20 mouse cellular contexts compared by ENCODE assay signal in the genomic region with DNA sequence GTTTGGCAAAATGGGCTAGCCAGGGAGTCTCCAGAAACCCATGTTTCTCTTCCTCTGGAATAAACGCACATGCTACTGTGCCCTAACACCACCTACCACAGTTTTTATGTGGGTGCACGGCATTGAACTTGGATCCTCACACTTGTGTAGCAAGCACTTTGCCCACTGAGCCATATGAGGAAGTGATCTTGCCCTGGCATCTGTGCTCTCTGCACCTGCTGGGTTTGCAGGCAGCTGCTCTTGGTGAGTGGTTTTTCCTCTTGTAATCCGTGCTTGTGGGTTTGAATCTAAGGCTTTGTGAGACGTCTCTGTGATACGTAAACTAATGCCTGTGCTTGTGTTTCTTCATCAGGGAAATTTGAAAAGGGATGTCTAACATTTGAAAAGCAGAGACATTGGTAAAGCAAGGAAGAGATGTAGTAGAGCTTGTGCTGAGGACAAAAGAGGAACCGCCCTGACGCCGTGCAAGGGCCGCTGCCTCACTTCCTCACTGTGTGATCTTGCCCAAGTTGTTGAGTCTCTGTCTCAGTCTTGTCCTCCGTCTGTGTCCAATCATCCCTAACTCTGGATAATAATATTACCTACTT. TPM values are rescaled to one million over a fixed set of nuclear protein-coding genes. Genes with fewer than 3 reads are reported as not detected.
DNase-seq lines count a peak whose midpoint lies in the region; ATAC-seq and TF ChIP-seq lines count a peak whose summit lies in the region.
"Had no signal": no experiment of that assay in that cellular context is flagged by ENCODE, and none has a peak within 500 bp of the region (broad histone marks: within the 10 kb centered on the region; RNA-seq: fewer than 3 reads in every experiment).

No protein-coding gene starts in this region.

- TF ChIP-seq POLR2A in myocyte (IDR thresholded peaks at IDR 0.05; ENCODE audit: insufficient read length, low read depth): no peak

- ATAC-seq in granulocyte monocyte progenitor cell, adult 5-6 weeks (replicated peaks; ENCODE audit: poor library complexity, severe bottlenecking): peak; percentile 94
- ATAC-seq in megakaryocyte-erythroid progenitor cell, adult 5-6 weeks (replicated peaks; ENCODE audit: low FRiP score, low TSS enrichment, poor library complexity, severe bottlenecking): no peak
- ATAC-seq: forebrain, embryonic 15.5 days; midbrain, embryonic 15.5 days had no signal

- no peaks in the 10 kb centered on the region for H3K79me2 ChIP-seq in myocyte (ENCODE audit: control insufficient read depth, insufficient read depth)

- DNase-seq in lung, adult 18-20 months: peak; percentile 11 to 14
- no peak for DNase-seq in lung, postnatal 10 days
- DNase-seq in thymus, postnatal 4 days: peak; percentile 50
- DNase-seq in cerebellum, adult 9-10 months: no peak
- no peak for DNase-seq in adrenal gland, adult 8-10 months
- DNase-seq: kidney, adult 8-10 months; layer of hippocampus, adult 9-11 months; left cerebral cortex, postnatal 4 days; right cerebral cortex, postnatal 25 days had no signal

- H3K4me3 ChIP-seq in myocyte: no peak overlapping the region
- H3K4me3 ChIP-seq: forebrain, embryonic 15.5 days; heart, embryonic 15.5 days; hindbrain, embryonic 15.5 days; midbrain, embryonic 15.5 days had no signal

- no peaks in the 10 kb centered on the region for H3K36me3 ChIP-seq in myocyte (ENCODE audit: control insufficient read depth, insufficient read depth)
- H3K36me3 ChIP-seq: forebrain, embryonic 15.5 days; heart, embryonic 15.5 days; hindbrain, embryonic 15.5 days; midbrain, embryonic 15.5 days had no signal

- no peaks in the 10 kb centered on the region for H3K27me3 ChIP-seq in myocyte (ENCODE audit: control insufficient read depth, insufficient read depth, insufficient read length)
- H3K27me3 ChIP-seq: forebrain, embryonic 15.5 days; hindbrain, embryonic 15.5 days; midbrain, embryonic 15.5 days had no signal

- H3K4me2 ChIP-seq in myocyte (ENCODE audit: low read depth): no peak overlapping the region
- H3K4me2 ChIP-seq: forebrain, embryonic 15.5 days; heart, embryonic 15.5 days; hindbrain, embryonic 15.5 days; midbrain, embryonic 15.5 days had no signal

- H3ac ChIP-seq in myocyte (ENCODE audit: control insufficient read depth, insufficient read length): no peak overlapping the region

TF ChIP-seq in myocyte, 11 proteins besides CTCF, POLR2A, EP300 and RAD21:
- TF ChIP-seq MYOG (IDR thresholded peaks at IDR 0.05; ENCODE audit: control insufficient read depth in 1 of 3, insufficient read depth in 1 of 3, insufficient read length in 2 of 3, low read depth in 2 of 3): peak in 2 of 3 experiments; percentile 8 to 84
- TF ChIP-seq TCF12 (IDR thresholded peaks at IDR 0.05; ENCODE audit: insufficient read depth, poor library complexity, severe bottlenecking): peak; percentile 62
- no peak for TF ChIP-seq POLR2AphosphoS2 (IDR thresholded peaks at IDR 0.05; ENCODE audit: insufficient read length, low read depth)
- TF ChIP-seq MAX (IDR thresholded peaks at IDR 0.05; ENCODE audit: low read depth): no peak
- peak in 2 of 3 experiments; percentile 82 to 88 for TF ChIP-seq MYOD1 (IDR thresholded peaks at IDR 0.05; ENCODE audit: control insufficient read depth in 1 of 3, insufficient read length in 2 of 3, low read depth in 2 of 3)
TF ChIP-seq in myocyte: peak in this region for 3.

RNA-seq across cellular contexts. Expression of a gene that starts 18.6 kb away (rescaled TPM):
- total RNA-seq in granulocyte monocyte progenitor cell, adult 5-6 weeks (2014; fragmentation: Nextera tagmentation): not detected in 2 replicates
- total RNA-seq in granulocyte monocyte progenitor cell, adult 5-6 weeks (2017): not detected in 2 replicates
- 15.0 TPM for polyA plus RNA-seq in myocyte (2012; fragmentation: generic; extraction: Trizol)
- under 1 TPM in 2 of 4 experiments, not detected in 2; 0.34 to 0.78 TPM for total RNA-seq in adrenal gland, adult 8-10 months (2022)
- not detected in 2 replicates for total RNA-seq in megakaryocyte-erythroid progenitor cell, adult 5-6 weeks (2014; fragmentation: Nextera tagmentation)
- not detected in 2 replicates for total RNA-seq in megakaryocyte-erythroid progenitor cell, adult 5-6 weeks (2017)
- total RNA-seq: adrenal gland, adult 18-20 months had no signal
- polyA plus RNA-seq: gonadal fat pad, adult 2 months; hindbrain, embryonic 15.5 days; midbrain, embryonic 15.5 days had no signal

RNA-seq across cellular contexts. Expression of a gene that starts 52.1 kb away (rescaled TPM):
- total RNA-seq in granulocyte monocyte progenitor cell, adult 5-6 weeks (2014; fragmentation: Nextera tagmentation): 1.9 TPM in 1 of 2 replicates, not detected in the other
- total RNA-seq in granulocyte monocyte progenitor cell, adult 5-6 weeks (2017): not detected in 2 replicates
- polyA plus RNA-seq in myocyte (2012; fragmentation: generic; extraction: Trizol): 0.18 TPM
- total RNA-seq in adrenal gland, adult 8-10 months (2022): 10 to 100 TPM in 2 of 4 experiments, 1 to 10 TPM in 2; 4.4 to 12.2 (median 7.4) TPM
- not detected in 2 replicates for total RNA-seq in megakaryocyte-erythroid progenitor cell, adult 5-6 weeks (2014; fragmentation: Nextera tagmentation)
- total RNA-seq in megakaryocyte-erythroid progenitor cell, adult 5-6 weeks (2017): not detected in 2 replicates
- polyA plus RNA-seq: liver, embryonic 16.5 days had no signal

RNA-seq across cellular contexts. Expression of a gene that starts 59.9 kb away (rescaled TPM):
- total RNA-seq in granulocyte monocyte progenitor cell, adult 5-6 weeks (2014; fragmentation: Nextera tagmentation): not detected in 2 replicates
- total RNA-seq in granulocyte monocyte progenitor cell, adult 5-6 weeks (2017): 0.41 and 0.95 TPM in 2 replicates
- 0.04 TPM for polyA plus RNA-seq in myocyte (2012; fragmentation: generic; extraction: Trizol)
- under 1 TPM in 3 of 4 experiments, not detected in 1; 0.24 to 0.90 (median 0.66) TPM for total RNA-seq in adrenal gland, adult 8-10 months (2022)
- 1.2 TPM in 1 of 2 replicates, not detected in the other for total RNA-seq in megakaryocyte-erythroid progenitor cell, adult 5-6 weeks (2014; fragmentation: Nextera tagmentation)
- 0.19 TPM in 1 of 2 replicates, not detected in the other for total RNA-seq in megakaryocyte-erythroid progenitor cell, adult 5-6 weeks (2017)
- total RNA-seq: left cerebral cortex, postnatal 4 days had no signal
- polyA plus RNA-seq: forebrain, embryonic 15.5 days; heart, embryonic 15.5 days; hindbrain, embryonic 15.5 days; midbrain, embryonic 15.5 days; stomach, postnatal 0 days had no signal

Comparison
In these comparisons a context has a peak if more than half of its experiments do, and no peak if none do; other contexts are left out.
1. DNase-seq: peak in lung, adult 18-20 months (2 of 2) and thymus, postnatal 4 days (single experiment); none in lung, postnatal 10 days (single experiment), cerebellum, adult 9-10 months (single experiment) and adrenal gland, adult 8-10 months (single experiment).